Mouse (Mus musculus): ENCODE results near the gene Osbp. TPM values are rescaled to one million over a fixed set of nuclear protein-coding genes. Genes with fewer than 3 reads are reported as not detected.
"Not testable (repeated sequence)": the region's sequence is repeated elsewhere in the genome, so short reads cannot be mapped to it uniquely, and the experiment has no call there.

Osbp gene
- polyA plus RNA-seq (2014; fragmentation: Nextera tagmentation; extraction: Ambion mirVana): 7.4 and 7.5 TPM in 2 replicates

- no peaks in the 10 kb centered on the region for H3K9me3 ChIP-seq (ENCODE audit: low read depth, low read length)
- H3K36me3 ChIP-seq (ENCODE audit: insufficient read depth): 0 out of 2 replicates have a peak, but pooled peaks cover 9% of the 10 kb centered on the region
- H3K4me1 ChIP-seq (ENCODE audit: insufficient read depth): peaks cover 6% of the 10 kb centered on the region; the same call in 1 of the 2 replicates
- peak within 1 kb of the TSS; percentile 85 for H3K4me3 ChIP-seq (ENCODE audit: low read depth, low read length)
- peak within 1 kb of the TSS; percentile 68 for H3K27ac ChIP-seq (ENCODE audit: low read depth)
- ATAC-seq (ENCODE audit: insufficient read depth): peak; percentile 98
- peak; percentile 100 for DNase-seq
- WGBS: under 1% methylated on average over 59 of the region's 59 CpGs
- H3K4me2 ChIP-seq: peak within 1 kb of the TSS; percentile 82
- no peak for TF ChIP-seq CTCF (IDR thresholded peaks at IDR 0.05; ENCODE audit: low read depth)
- peak within 1 kb of the TSS; percentile 89 for H3K9ac ChIP-seq
- H3K27me3 ChIP-seq (ENCODE audit: insufficient read depth, low read length): no peaks in the 10 kb centered on the region
Measured at GRCm38 (mm10) chr19:11965023-11965942, at the start of gene Osbp. Gene Osbp, plus strand, starts transcription at chr19:11965941.

- H3K9ac ChIP-seq: no peak overlapping the region
- H3K27me3 ChIP-seq (ENCODE audit: insufficient read depth, low read length): no peaks in the 10 kb centered on the region
- WGBS: 97% methylated on average over 1 of the region's 1 CpGs
- no peak overlapping the region for H3K4me3 ChIP-seq (ENCODE audit: low read depth, low read length)
- peaks cover 63% of the 10 kb centered on the region for H3K36me3 ChIP-seq (ENCODE audit: insufficient read depth)
- ATAC-seq (ENCODE audit: insufficient read depth) (no peak), DNase-seq (no peak)
- H3K27ac ChIP-seq (ENCODE audit: low read depth): no peak overlapping the region
- no peak for TF ChIP-seq CTCF (IDR thresholded peaks at IDR 0.05; ENCODE audit: low read depth)
- no peak overlapping the region for H3K4me2 ChIP-seq
- no peaks in the 10 kb centered on the region for H3K9me3 ChIP-seq (ENCODE audit: low read depth, low read length)
- no peaks in the 10 kb centered on the region for H3K4me1 ChIP-seq (ENCODE audit: insufficient read depth)
Measured at GRCm38 (mm10) chr19:11922068-11922467, 43.7 kb upstream of the Osbp start.

GRCm38 (mm10) chr19:11922515-11922914, 43.2 kb upstream of the Osbp start:
- H3K27ac ChIP-seq (ENCODE audit: low read depth); H3K4me2 ChIP-seq; H3K4me1 ChIP-seq (ENCODE audit: insufficient read depth); H3K4me3 ChIP-seq (ENCODE audit: low read depth, low read length); H3K9ac ChIP-seq; H3K27me3 ChIP-seq (ENCODE audit: insufficient read depth, low read length); ATAC-seq (ENCODE audit: insufficient read depth); DNase-seq; H3K9me3 ChIP-seq (ENCODE audit: low read depth, low read length): not testable (repeated sequence)
- WGBS: 93% methylated on average over 2 of the region's 2 CpGs
- peaks cover 67% of the 10 kb centered on the region for H3K36me3 ChIP-seq (ENCODE audit: insufficient read depth)

GRCm38 (mm10) chr19:11926380-11926779, 39.4 kb upstream of the Osbp start:
- H3K4me1 ChIP-seq (ENCODE audit: insufficient read depth): no peaks in the 10 kb centered on the region
- H3K27ac ChIP-seq (ENCODE audit: low read depth): no peak overlapping the region
- TF ChIP-seq CTCF (IDR thresholded peaks at IDR 0.05; ENCODE audit: low read depth): no peak
- 91% methylated on average over 2 of the region's 2 CpGs for whole genome bisulfite sequencing
- no peaks in the 10 kb centered on the region for H3K9me3 ChIP-seq (ENCODE audit: low read depth, low read length)
- H3K4me2 ChIP-seq: no peak overlapping the region
- ATAC-seq (ENCODE audit: insufficient read depth) (no peak), DNase-seq (no peak)
- H3K4me3 ChIP-seq (ENCODE audit: low read depth, low read length): no peak overlapping the region
- no peaks in the 10 kb centered on the region for H3K27me3 ChIP-seq (ENCODE audit: insufficient read depth, low read length)
- no peak overlapping the region for H3K9ac ChIP-seq
- H3K36me3 ChIP-seq (ENCODE audit: insufficient read depth): peaks cover 85% of the 10 kb centered on the region

GRCm38 (mm10) chr19:11928025-11928748, 37.6 kb upstream of the Osbp start:
- H3K27me3 ChIP-seq (ENCODE audit: insufficient read depth, low read length): no peaks in the 10 kb centered on the region
- ATAC-seq (ENCODE audit: insufficient read depth) (0 out of 2 replicates have a peak, but pooled peaks have one; percentile 31), DNase-seq (no peak)
- no peak for TF ChIP-seq CTCF (IDR thresholded peaks at IDR 0.05; ENCODE audit: low read depth)
- no peaks in the 10 kb centered on the region for H3K4me1 ChIP-seq (ENCODE audit: insufficient read depth)
- no peak overlapping the region for H3K9ac ChIP-seq
- H3K4me3 ChIP-seq (ENCODE audit: low read depth, low read length): no peak overlapping the region
- no peak overlapping the region for H3K27ac ChIP-seq (ENCODE audit: low read depth)
- WGBS: 85% methylated on average over 4 of the region's 4 CpGs
- no peak overlapping the region for H3K4me2 ChIP-seq
- H3K36me3 ChIP-seq (ENCODE audit: insufficient read depth): peaks cover 85% of the 10 kb centered on the region
- H3K9me3 ChIP-seq (ENCODE audit: low read depth, low read length): no peaks in the 10 kb centered on the region

- DNase-seq; H3K9ac ChIP-seq; H3K27ac ChIP-seq (ENCODE audit: low read depth); H3K4me2 ChIP-seq; ATAC-seq (ENCODE audit: insufficient read depth); H3K9me3 ChIP-seq (ENCODE audit: low read depth, low read length); H3K27me3 ChIP-seq (ENCODE audit: insufficient read depth, low read length); H3K4me1 ChIP-seq (ENCODE audit: insufficient read depth); H3K4me3 ChIP-seq (ENCODE audit: low read depth, low read length): not testable (repeated sequence)
- WGBS: 95% methylated on average over 9 of the region's 9 CpGs
- H3K36me3 ChIP-seq (ENCODE audit: insufficient read depth): peaks cover 39% of the 10 kb centered on the region
Measured at GRCm38 (mm10) chr19:11946460-11946859, 19.3 kb upstream of the Osbp start.

- Histone ChIP-seq H3K27ac (ENCODE audit: low read depth) (no peak overlapping the region), H3K36me3 (ENCODE audit: insufficient read depth) (peaks cover 10% of the 10 kb centered on the region; the same call in 1 of the 2 replicates), H3K9me3 (ENCODE audit: low read depth, low read length) (no peaks in the 10 kb centered on the region), H3K9ac (no peak overlapping the region), H3K4me1 (ENCODE audit: insufficient read depth) (no peaks in the 10 kb centered on the region), H3K4me3 (ENCODE audit: low read depth, low read length) (no peak overlapping the region), H3K27me3 (ENCODE audit: insufficient read depth, low read length) (no peaks in the 10 kb centered on the region), H3K4me2 (no peak overlapping the region)
- DNase-seq (no peak), ATAC-seq (ENCODE audit: insufficient read depth) (no peak)
- no peak for TF ChIP-seq CTCF (IDR thresholded peaks at IDR 0.05; ENCODE audit: low read depth)
- 38% methylated on average over 1 of the region's 1 CpGs for WGBS
Measured at GRCm38 (mm10) chr19:11949878-11950277, 15.9 kb upstream of the Osbp start.

Measured in lung, embryonic 14.5 days (tissue).